Mouse (Mus musculus): Measurements from ENCODE around the gene Abcf1. TPM values are rescaled to one million over a fixed set of nuclear protein-coding genes. Genes with fewer than 3 reads are reported as not detected.
A peak's percentile ranks its signal among the peaks of the same experiment; 100 is the strongest.
"Not testable (repeated sequence)": the region's sequence is repeated elsewhere in the genome, so short reads cannot be mapped to it uniquely, and the experiment has no call there.

The Abcf1 gene
- total RNA-seq (2021): 10 to 100 TPM; 70.4 to 72.6 TPM
- long read RNA-seq, experiment 1, transcript Abcf1-201 (23 exons, 3,161 nt): major isoform, 111 of 155 reads
- long read RNA-seq, experiment 1, transcript Abcf1-205 (4 exons, 855 nt): minor isoform, 14 of 155 reads
- long read RNA-seq, experiment 1, partial matches to known transcripts: 18 of 155 reads
- long read RNA-seq, experiment 1, other reads (novel, unspliced or antisense): 12 of 155 reads
- long read RNA-seq, experiment 2, transcript Abcf1-201 (23 exons, 3,161 nt): major isoform, 62 of 81 reads
- long read RNA-seq, experiment 2, partial matches to known transcripts: 3 of 81 reads
- long read RNA-seq, experiment 2, other reads (novel, unspliced or antisense): 12 of 81 reads

GRCm38 (mm10) chr17:35969418-35970389 lies at the start of gene Abcf1:
Abcf1 (minus strand) TSS chr17:35969761.
- intact Hi-C loops (cut with DNase I): loop anchor here (1.0 to 5.0 kb wide), 3 partner anchors 10 to 42 kb away; partner anchors contain the start of gene Gnl1
- Histone ChIP-seq H3K27ac (peak within 1 kb of the TSS; percentile 92), H3K4me3 (peak within 1 kb of the TSS; percentile 100)
- DNase-seq (ENCODE audit: extremely low spot score in 1 of 2, low spot score in 2 of 2): peak; percentile 98 to 99
- no peak for TF ChIP-seq CTCF (IDR thresholded peaks at IDR 0.05)

GRCm38 (mm10) chr17:36018979-36019378 lies 49.4 kb upstream of the Abcf1 start:
- Histone ChIP-seq H3K27ac (peak overlapping the region; percentile 28; the same call in 1 of the 2 replicates), H3K4me3 (no peak overlapping the region)
- intact Hi-C loops (cut with DNase I): no loop called here
- DNase-seq (ENCODE audit: extremely low spot score in 1 of 2, low spot score in 2 of 2): no peak
- TF ChIP-seq CTCF (IDR thresholded peaks at IDR 0.05): no peak

GRCm38 (mm10) chr17:36017046-36017445 lies 47.5 kb upstream of the Abcf1 start:
- Histone ChIP-seq H3K27ac (no peak overlapping the region), H3K4me3 (no peak overlapping the region)
- DNase-seq (ENCODE audit: extremely low spot score in 1 of 2, low spot score in 2 of 2): no peak
- no peak for TF ChIP-seq CTCF (IDR thresholded peaks at IDR 0.05)
- intact Hi-C loops (cut with DNase I): no loop called here

GRCm38 (mm10) chr17:36014977-36015376 lies 45.4 kb upstream of the Abcf1 start:
- intact Hi-C loops (cut with DNase I): no loop called here
- no peak for TF ChIP-seq CTCF (IDR thresholded peaks at IDR 0.05)
- H3K27ac ChIP-seq: no peak overlapping the region
- no peak overlapping the region for H3K4me3 ChIP-seq
- DNase-seq (ENCODE audit: extremely low spot score in 1 of 2, low spot score in 2 of 2): no peak

GRCm38 (mm10) chr17:36004409-36004808 lies 34.8 kb upstream of the Abcf1 start:
- DNase-seq (ENCODE audit: extremely low spot score in 1 of 2, low spot score in 2 of 2); intact Hi-C loops (cut with DNase I); H3K4me3 ChIP-seq: not testable (repeated sequence)
- H3K27ac ChIP-seq: peak overlapping the region; percentile 7

- no peak for DNase-seq (ENCODE audit: extremely low spot score in 1 of 2, low spot score in 2 of 2)
- Histone ChIP-seq H3K27ac (peak overlapping the region; percentile 76), H3K4me3 (no peak overlapping the region)
- no peak for TF ChIP-seq CTCF (IDR thresholded peaks at IDR 0.05)
- intact Hi-C loops (cut with DNase I): no loop called here
These were observed 33.8 kb upstream of the Abcf1 start for GRCm38 (mm10) chr17:36003331-36003730.

GRCm38 (mm10) chr17:36001966-36002365 lies 32.4 kb upstream of the Abcf1 start:
- intact Hi-C loops (cut with DNase I): no loop called here
- no peak for TF ChIP-seq CTCF (IDR thresholded peaks at IDR 0.05)
- Histone ChIP-seq H3K4me3 (no peak overlapping the region), H3K27ac (peak overlapping the region; percentile 76)
- DNase-seq (ENCODE audit: extremely low spot score in 1 of 2, low spot score in 2 of 2): peak in 1 of 2 experiments; percentile 38

- TF ChIP-seq CTCF (IDR thresholded peaks at IDR 0.05): no peak
- Histone ChIP-seq H3K4me3 (no peak overlapping the region), H3K27ac (peak overlapping the region; percentile 66)
- DNase-seq (ENCODE audit: extremely low spot score in 1 of 2, low spot score in 2 of 2): no peak
- intact Hi-C loops (cut with DNase I): no loop called here
These were observed 31.7 kb upstream of the Abcf1 start for GRCm38 (mm10) chr17:36001121-36001897.

- H3K4me3 ChIP-seq: no peak overlapping the region
- no peak for TF ChIP-seq CTCF (IDR thresholded peaks at IDR 0.05)
- DNase-seq (ENCODE audit: extremely low spot score in 1 of 2, low spot score in 2 of 2): no peak
- intact Hi-C loops (cut with DNase I): no loop called here
- H3K27ac ChIP-seq: peak overlapping the region; percentile 66
These were observed 30.8 kb upstream of the Abcf1 start for GRCm38 (mm10) chr17:36000349-36000748.

GRCm38 (mm10) chr17:35999356-35999755 lies 29.8 kb upstream of the Abcf1 start:
- no peak for DNase-seq (ENCODE audit: extremely low spot score in 1 of 2, low spot score in 2 of 2)
- no peak for TF ChIP-seq CTCF (IDR thresholded peaks at IDR 0.05)
- Histone ChIP-seq H3K4me3 (no peak overlapping the region), H3K27ac (no peak overlapping the region)
- intact Hi-C loops (cut with DNase I): loop anchor here (5.0 kb wide), 1 partner anchor 193 kb away; the partner anchor contains the start of gene H2-T3

Measured in left cerebral cortex, adult 2 months (tissue).